Mouse (Mus musculus) neural tube, embryonic 14.5 days (tissue): Measurements from ENCODE around the gene Por. TPM values are rescaled to one million over a fixed set of nuclear protein-coding genes. Genes with fewer than 3 reads are reported as not detected.

Experiments
- ATAC-seq: fragments of 200-750 bp; cut with Nextera tagmentation; 2 replicates; pipeline ENCODE4 v1.8.0; 2017; ENCODE audit warnings: low read depth, mild to moderate bottlenecking, moderate TSS enrichment, moderate library complexity
- H3K27ac ChIP-seq: fragments of 300-500 bp; sonication (generic); 2 replicates; pipeline ENCODE4 v1.5.1; 2014; ENCODE audit warnings: low read depth, mild to moderate bottlenecking, control low read depth, low read length, moderate library complexity, mixed read lengths
- H3K27me3 ChIP-seq: fragments of 300-500 bp; sonication (generic); 2 replicates; pipeline ENCODE4 v1.6.1; 2014; ENCODE audit warnings: low read length; ENCODE audit not compliant: control insufficient read depth, insufficient read depth
- H3K36me3 ChIP-seq: fragments of 300-500 bp; sonication (generic); 2 replicates; pipeline ENCODE4 v1.6.1; 2014; ENCODE audit warnings: low read length, mixed read lengths; ENCODE audit not compliant: control insufficient read depth, insufficient read depth
- H3K4me1 ChIP-seq: fragments of 300-500 bp; sonication (generic); 2 replicates; pipeline ENCODE4 v1.6.1; 2014; ENCODE audit warnings: low read length; ENCODE audit not compliant: control insufficient read depth, insufficient read depth
- H3K4me2 ChIP-seq: fragments of 300-500 bp; sonication (generic); 2 replicates; pipeline ENCODE4 v1.6.1; 2014; ENCODE audit warnings: mild to moderate bottlenecking, low read depth, low read length, control low read depth
- H3K4me3 ChIP-seq: fragments of 300-500 bp; sonication (generic); 2 replicates; pipeline ENCODE4 v1.5.1; 2014; ENCODE audit warnings: low read depth, low read length, control low read depth, mixed read lengths
- H3K9ac ChIP-seq: fragments of 300-500 bp; sonication (generic); replicated peaks from 2 replicates; pipeline ENCODE4 v1.6.1; 2014; ENCODE audit warnings: low read depth, mild to moderate bottlenecking, control low read depth, low read length, mixed read lengths
- H3K9me3 ChIP-seq: fragments of 300-500 bp; sonication (generic); 2 replicates; pipeline ENCODE4 v1.6.1; 2016; ENCODE audit warnings: low read length; ENCODE audit not compliant: control insufficient read depth
- WGBS: fragments of 180-500 bp; shearing (Covaris S2); extraction: QIAGEN DNeasy Blood & Tissue Kit; methylation state at CpG from one replicate; pipeline ENCODE4 v1.1.7; 2014; 5-methylcytosine and 5-hydroxymethylcytosine counted together
- polyA plus RNA-seq: library from polyadenylated mRNA; unstranded; fragments of >200 nt; fragmentation: Nextera tagmentation; extraction: Ambion mirVana; gene quantifications from 2 replicates; pipeline ENCODE4 v1.2.1, GENCODE M21; 2014

Gene Por
- polyA plus RNA-seq, 1 experiment from 2014 or later = 70.9 TPM

- Histone ChIP-seq H3K27ac (no peak overlapping the region), H3K9me3 (no peaks in the 10 kb centered on the region), H3K9ac (no peak overlapping the region), H3K36me3 (no peaks in the 10 kb centered on the region), H3K4me3 (no peak overlapping the region), H3K4me2 (no peak overlapping the region), H3K27me3 (no peaks in the 10 kb centered on the region), H3K4me1 (no peaks in the 10 kb centered on the region)
- no peak for ATAC-seq
- 93% methylated on average over 1 of the region's 1 CpGs for WGBS
These were observed 20.6 kb upstream of the Por start for GRCm38 (mm10) chr5:135649309-135649633.

GRCm38 (mm10) chr5:135651536-135651935 lies 18.3 kb upstream of the Por start:
- H3K9me3 ChIP-seq = no peaks in the 10 kb centered on the region
- H3K36me3 ChIP-seq = no peaks in the 10 kb centered on the region
- H3K9ac ChIP-seq = no peak overlapping the region
- no peak overlapping the region for H3K27ac ChIP-seq
- no peaks in the 10 kb centered on the region for H3K27me3 ChIP-seq
- H3K4me2 ChIP-seq = no peak overlapping the region
- no peak overlapping the region for H3K4me3 ChIP-seq
- ATAC-seq = no peak
- whole genome bisulfite sequencing = 74% methylated on average over 3 of the region's 3 CpGs
- H3K4me1 ChIP-seq = no peaks in the 10 kb centered on the region

GRCm38 (mm10) chr5:135653209-135653608 lies 16.6 kb upstream of the Por start:
- Histone ChIP-seq H3K4me3 (no peak overlapping the region), H3K36me3 (no peaks in the 10 kb centered on the region), H3K27ac (no peak overlapping the region), H3K4me1 (no peaks in the 10 kb centered on the region), H3K27me3 (no peaks in the 10 kb centered on the region), H3K9ac (no peak overlapping the region), H3K4me2 (no peak overlapping the region), H3K9me3 (no peaks in the 10 kb centered on the region)
- ATAC-seq = no peak
- WGBS = 50% methylated on average over 2 of the region's 2 CpGs

- no peak for ATAC-seq
- WGBS = 76% methylated on average over 5 of the region's 5 CpGs
- no peak overlapping the region for H3K4me3 ChIP-seq
These were observed 13.8 kb upstream of the Por start for GRCm38 (mm10) chr5:135656046-135656445.

GRCm38 (mm10) chr5:135657128-135657527 lies 12.7 kb upstream of the Por start:
- Histone ChIP-seq H3K9ac (no peak overlapping the region), H3K27ac (no peak overlapping the region), H3K27me3 (no peaks in the 10 kb centered on the region), H3K4me3 (no peak overlapping the region), H3K4me2 (no peak overlapping the region), H3K36me3 (no peaks in the 10 kb centered on the region), H3K4me1 (no peaks in the 10 kb centered on the region), H3K9me3 (no peaks in the 10 kb centered on the region)
- WGBS = 72% methylated on average over 5 of the region's 5 CpGs
- no peak for ATAC-seq

More at GRCm38 (mm10) chr5:135656046-135656445, 13.8 kb upstream of the Por start:
- Histone ChIP-seq H3K27ac (no peak overlapping the region), H3K4me2 (no peak overlapping the region), H3K9me3 (no peaks in the 10 kb centered on the region), H3K9ac (no peak overlapping the region), H3K4me1 (no peaks in the 10 kb centered on the region), H3K36me3 (no peaks in the 10 kb centered on the region), H3K27me3 (no peaks in the 10 kb centered on the region)

- Histone ChIP-seq H3K4me2 (no peak overlapping the region), H3K27ac (no peak overlapping the region), H3K36me3 (no peaks in the 10 kb centered on the region), H3K4me1 (no peaks in the 10 kb centered on the region), H3K9ac (no peak overlapping the region), H3K4me3 (no peak overlapping the region), H3K9me3 (no peaks in the 10 kb centered on the region), H3K27me3 (no peaks in the 10 kb centered on the region)
- no peak for ATAC-seq
- 61% methylated on average over 17 of the region's 17 CpGs for WGBS
These were observed 12.0 kb upstream of the Por start for GRCm38 (mm10) chr5:135657703-135658373.

- 89% methylated on average over 4 of the region's 4 CpGs for WGBS
- H3K27ac ChIP-seq = no peak overlapping the region
- no peak for ATAC-seq
- H3K9me3 ChIP-seq = no peaks in the 10 kb centered on the region
- no peak overlapping the region for H3K9ac ChIP-seq
- no peak overlapping the region for H3K4me2 ChIP-seq
- no peak overlapping the region for H3K4me3 ChIP-seq
- H3K27me3 ChIP-seq = no peaks in the 10 kb centered on the region
- no peaks in the 10 kb centered on the region for H3K4me1 ChIP-seq
- no peaks in the 10 kb centered on the region for H3K36me3 ChIP-seq
These were observed 9.9 kb upstream of the Por start for GRCm38 (mm10) chr5:135659956-135660355.

GRCm38 (mm10) chr5:135660535-135660934 lies 9.3 kb upstream of the Por start:
- Histone ChIP-seq H3K27me3 (no peaks in the 10 kb centered on the region), H3K4me3 (no peak overlapping the region), H3K4me1 (no peaks in the 10 kb centered on the region), H3K36me3 (no peaks in the 10 kb centered on the region), H3K4me2 (no peak overlapping the region), H3K9ac (no peak overlapping the region), H3K27ac (no peak overlapping the region), H3K9me3 (no peaks in the 10 kb centered on the region)
- no peak for ATAC-seq
- WGBS = 86% methylated on average over 7 of the region's 7 CpGs

- WGBS = 93% methylated on average over 5 of the region's 5 CpGs
- H3K27me3 ChIP-seq = no peaks in the 10 kb centered on the region
- ATAC-seq = no peak
- H3K36me3 ChIP-seq = no peaks in the 10 kb centered on the region
- no peak overlapping the region for H3K9ac ChIP-seq
- H3K4me3 ChIP-seq = no peak overlapping the region
- H3K9me3 ChIP-seq = no peaks in the 10 kb centered on the region
- no peak overlapping the region for H3K4me2 ChIP-seq
- H3K4me1 ChIP-seq = no peaks in the 10 kb centered on the region
- H3K27ac ChIP-seq = no peak overlapping the region
These were observed 2.9 kb upstream of the Por start for GRCm38 (mm10) chr5:135666890-135667289.
